Mouse (Mus musculus) limb, embryonic 10.5 days (tissue): ENCODE measurements around the gene Hand2. TPM values are rescaled to one million over a fixed set of nuclear protein-coding genes. Genes with fewer than 3 reads are reported as not detected.

Experiments used
- DNase-seq: peaks from one replicate; pipeline ENCODE4 v3.0.0-alpha.2; 2017; ENCODE audit warnings: low spot score
- H3K27ac ChIP-seq: fragments of 300-500 bp; sonication (generic); 2 replicates; pipeline ENCODE4 v1.5.1; 2016; ENCODE audit warnings: mild to moderate bottlenecking
- H3K27me3 ChIP-seq: fragments of 300-500 bp; sonication (generic); 2 replicates; pipeline ENCODE4 v1.6.1; 2016; ENCODE audit warnings: low read depth, mild to moderate bottlenecking; ENCODE audit not compliant: poor library complexity, severe bottlenecking
- H3K36me3 ChIP-seq: fragments of 300-500 bp; sonication (generic); 2 replicates; pipeline ENCODE4 v1.6.1; 2016; ENCODE audit warnings: mild to moderate bottlenecking, moderate library complexity
- H3K4me1 ChIP-seq: fragments of 300-500 bp; sonication (generic); 2 replicates; pipeline ENCODE4 v1.6.1; 2016
- H3K4me3 ChIP-seq: fragments of 300-500 bp; sonication (generic); 2 replicates; pipeline ENCODE4 v1.5.1; 2016; ENCODE audit warnings: mild to moderate bottlenecking, moderate library complexity
- H3K9me3 ChIP-seq: fragments of 300-500 bp; sonication (generic); replicated peaks from 2 replicates; pipeline ENCODE4 v1.6.1; 2016; ENCODE audit warnings: mild to moderate bottlenecking
- WGBS: fragments of 180-500 bp; shearing (Covaris S2); methylation state at CpG from one replicate; pipeline ENCODE4 v1.1.7; 2016; 5-methylcytosine and 5-hydroxymethylcytosine counted together
- polyA plus RNA-seq: library from polyadenylated mRNA; unstranded; fragments of >200 nt; fragmentation: Nextera tagmentation; extraction: Ambion mirVana; gene quantifications from 2 replicates; pipeline ENCODE4 v1.2.1, GENCODE M21; 2016

Hand2 gene
- polyA plus RNA-seq, 1 experiment from 2014 or later, result 9.8 TPM

DNA sequence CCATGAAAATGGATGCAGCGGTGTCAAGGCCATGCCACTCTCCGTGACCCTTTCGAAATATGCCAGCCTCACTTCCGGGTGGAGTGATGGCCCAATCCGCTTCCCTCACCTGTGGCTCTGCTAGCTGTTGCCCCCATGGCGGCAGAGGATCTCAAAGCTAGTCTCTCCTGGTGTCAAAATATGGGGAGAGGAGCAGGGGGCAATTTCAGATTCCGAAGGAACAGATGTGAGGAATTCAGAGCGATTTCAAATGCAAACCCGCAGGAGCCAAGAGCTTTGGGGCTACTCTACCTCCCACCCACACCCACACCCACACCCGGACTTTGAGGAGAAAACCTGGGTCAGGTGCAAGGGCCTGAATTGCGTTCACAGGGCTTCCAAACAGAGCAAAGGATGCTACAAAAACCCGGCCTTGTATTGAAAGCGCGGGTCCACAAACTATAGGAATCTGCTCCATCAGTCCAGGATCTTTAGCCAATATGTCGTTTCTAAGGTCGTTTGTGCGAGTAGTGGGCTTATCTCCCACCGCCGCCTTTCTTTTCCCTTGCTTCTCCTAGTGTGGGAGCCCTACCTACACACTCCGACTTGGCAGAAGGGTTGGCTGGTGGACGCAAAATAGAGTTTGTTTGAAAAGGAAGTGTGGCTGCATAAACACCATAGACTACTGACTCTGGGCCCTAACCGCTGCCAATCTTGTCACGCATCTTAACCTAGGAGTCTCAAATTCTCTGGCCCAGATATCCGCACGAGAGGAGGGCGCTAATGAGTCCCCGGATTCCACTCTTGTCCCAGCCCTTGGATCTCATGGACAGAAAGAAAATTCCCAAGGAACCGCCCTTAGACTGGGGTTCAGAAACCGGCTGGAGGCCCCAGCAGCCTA is 6.7 kb downstream of the Hand2 start:
- peak overlapping the region; percentile 99 for H3K27ac ChIP-seq
- peaks cover 89% of the 10 kb centered on the region for H3K27me3 ChIP-seq
- H3K4me3 ChIP-seq, result peak overlapping the region; percentile 89
- DNase-seq, result peak; percentile 57
- peaks cover 39% of the 10 kb centered on the region for H3K36me3 ChIP-seq
- H3K9me3 ChIP-seq, result no peaks in the 10 kb centered on the region
- peaks cover 71% of the 10 kb centered on the region for H3K4me1 ChIP-seq
- 4% methylated on average over 29 of the region's 29 CpGs for WGBS

DNA sequence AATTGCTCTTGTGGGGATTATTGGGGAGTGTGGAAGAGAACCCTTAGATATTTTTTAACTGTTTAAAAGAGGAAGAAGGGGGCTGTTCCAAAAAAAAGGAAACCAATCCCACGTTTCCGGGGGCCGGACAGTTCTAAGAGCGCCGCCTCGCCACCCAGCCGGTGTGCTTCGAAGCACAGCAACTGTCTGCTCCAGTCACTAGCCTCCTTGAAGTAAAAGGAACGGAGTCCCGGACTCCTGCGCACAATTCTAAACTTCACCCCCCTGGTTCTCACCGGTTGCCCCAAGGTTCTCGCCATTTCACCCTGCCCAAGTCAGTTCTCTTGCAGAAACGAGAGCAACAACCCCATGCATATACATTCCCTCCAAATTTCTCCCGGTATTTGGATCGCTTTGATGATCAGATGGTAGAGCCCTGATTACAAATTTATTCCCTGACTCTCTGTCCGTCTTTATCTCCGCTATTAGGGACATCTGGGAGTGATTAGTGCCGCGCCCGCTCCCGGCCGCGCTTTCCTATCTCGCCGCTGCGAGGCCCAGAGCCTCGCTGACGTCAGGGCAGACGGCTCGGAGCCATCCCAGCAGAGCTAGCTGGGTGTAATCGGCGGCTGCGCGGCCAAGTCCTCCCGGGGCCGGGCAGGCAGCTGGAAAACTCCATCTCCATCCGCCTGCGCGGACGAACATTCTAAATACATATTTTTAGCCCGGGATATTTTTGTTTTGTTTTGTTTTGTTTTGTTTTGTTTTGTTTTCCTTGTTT is 7.6 kb downstream of the Hand2 start:
- WGBS, result under 1% methylated on average over 42 of the region's 42 CpGs
- peak overlapping the region; percentile 99 for H3K27ac ChIP-seq
- peak overlapping the region; percentile 89 for H3K4me3 ChIP-seq
- peaks cover 79% of the 10 kb centered on the region for H3K4me1 ChIP-seq
- peaks cover 92% of the 10 kb centered on the region for H3K27me3 ChIP-seq
- no peaks in the 10 kb centered on the region for H3K9me3 ChIP-seq
- peak; percentile 81 for DNase-seq
- peaks cover 36% of the 10 kb centered on the region for H3K36me3 ChIP-seq

DNA sequence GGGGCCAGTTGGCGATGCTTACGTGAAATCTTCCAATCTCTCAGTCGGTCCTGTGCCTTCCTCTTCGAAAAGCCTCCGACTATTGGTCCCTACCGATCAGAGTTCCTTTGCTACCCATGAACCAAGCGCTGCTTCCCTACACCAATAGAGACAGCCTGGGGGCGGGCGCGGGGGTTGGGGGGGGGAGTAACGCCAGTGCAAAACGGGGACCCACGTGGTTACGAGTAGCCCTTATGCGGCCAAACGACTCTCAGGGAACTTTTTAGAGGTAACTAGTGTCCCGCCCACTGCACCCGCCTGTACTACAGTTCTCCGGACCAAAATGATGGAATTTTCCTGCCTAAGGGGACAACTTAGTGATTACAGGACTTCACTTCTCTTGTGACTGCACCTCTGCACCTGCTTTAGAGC is 8.2 kb downstream of the Hand2 start:
- Histone ChIP-seq H3K27ac (peak overlapping the region; percentile 99), H3K9me3 (no peaks in the 10 kb centered on the region), H3K4me1 (peaks cover 81% of the 10 kb centered on the region), H3K27me3 (peaks cover 86% of the 10 kb centered on the region), H3K36me3 (peaks cover 31% of the 10 kb centered on the region), H3K4me3 (peak overlapping the region; percentile 89)
- WGBS, result under 1% methylated on average over 19 of the region's 19 CpGs
- peak; percentile 79 for DNase-seq

DNA sequence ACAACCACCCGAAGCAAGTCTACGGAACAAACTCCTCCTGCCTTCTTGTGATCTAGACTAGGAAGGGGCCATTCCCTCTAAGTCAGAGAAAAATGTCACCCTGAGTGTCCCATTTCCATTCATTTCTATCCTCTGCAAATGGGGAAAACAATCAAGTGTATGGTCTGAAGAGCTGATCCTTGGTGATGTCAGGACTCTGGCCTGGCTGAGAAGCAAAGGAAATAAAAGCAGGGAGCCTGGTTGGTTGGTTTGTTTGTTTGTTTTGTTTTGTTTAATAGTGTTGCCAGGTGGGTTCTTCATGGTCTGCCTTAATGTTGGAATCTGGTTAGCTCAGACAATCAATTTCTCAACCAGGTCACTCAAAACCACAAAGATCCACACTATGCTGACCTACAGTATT is 9.3 kb downstream of the Hand2 start:
- H3K4me3 ChIP-seq, result no peak overlapping the region
- H3K9me3 ChIP-seq, result no peaks in the 10 kb centered on the region
- H3K27me3 ChIP-seq, result peaks cover 85% of the 10 kb centered on the region
- H3K27ac ChIP-seq, result no peak overlapping the region
- peaks cover 23% of the 10 kb centered on the region for H3K36me3 ChIP-seq
- peak; percentile 28 for DNase-seq
- WGBS, result 24% methylated on average over 2 of the region's 2 CpGs
- H3K4me1 ChIP-seq, result peaks cover 91% of the 10 kb centered on the region

DNA sequence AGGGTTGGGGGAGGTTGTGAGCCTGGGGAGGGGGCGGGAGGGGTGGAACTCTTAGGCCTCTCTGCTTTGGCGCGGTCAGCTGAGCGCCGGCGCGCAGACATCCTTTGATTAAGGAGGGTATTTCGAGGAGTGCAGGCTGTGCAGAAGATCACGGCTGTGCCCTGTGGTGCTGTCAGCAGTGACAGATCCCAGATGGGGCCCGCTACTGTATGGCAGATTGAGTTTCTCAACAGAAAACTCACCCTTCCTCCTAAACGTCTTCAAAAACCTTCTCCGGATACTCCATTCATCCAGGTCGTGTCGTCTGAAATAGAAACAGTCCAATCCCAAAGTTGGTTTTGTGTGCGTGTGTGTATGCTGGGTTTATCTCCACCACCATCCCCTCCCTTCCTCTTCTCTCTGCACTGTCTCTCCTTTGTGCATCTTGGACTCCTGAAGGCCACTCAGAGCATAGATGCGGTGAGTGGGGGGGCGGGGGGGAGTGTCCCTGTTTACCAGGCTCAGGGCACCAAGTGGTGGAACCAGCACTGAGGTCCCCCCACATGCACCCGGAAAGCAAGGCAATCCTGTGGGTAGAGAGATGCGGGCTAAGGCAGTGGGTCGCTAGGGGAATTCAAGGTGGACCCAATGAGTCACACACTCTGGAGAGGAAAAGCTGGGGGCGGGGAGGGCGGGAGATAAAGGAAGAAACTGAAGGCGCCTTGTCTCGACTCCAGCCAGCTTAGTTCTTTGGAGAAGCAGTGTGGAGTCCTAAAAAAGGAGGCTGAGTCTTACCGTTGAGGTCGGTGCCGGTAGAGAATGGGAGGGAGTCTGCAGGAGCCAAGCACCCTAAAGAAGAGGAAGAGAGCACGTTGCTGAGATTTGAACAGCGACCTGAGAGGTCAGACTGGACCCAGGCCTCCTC is 11.2 kb downstream of the Hand2 start:
- Histone ChIP-seq H3K36me3 (peaks cover 6% of the 10 kb centered on the region; the same call in 1 of the 2 replicates), H3K4me1 (peaks cover 89% of the 10 kb centered on the region), H3K27ac (peak overlapping the region; percentile 90), H3K4me3 (peak overlapping the region; percentile 49), H3K9me3 (no peaks in the 10 kb centered on the region), H3K27me3 (peaks cover 85% of the 10 kb centered on the region)
- under 1% methylated on average over 29 of the region's 29 CpGs for WGBS
- DNase-seq, result peak; percentile 63

DNA sequence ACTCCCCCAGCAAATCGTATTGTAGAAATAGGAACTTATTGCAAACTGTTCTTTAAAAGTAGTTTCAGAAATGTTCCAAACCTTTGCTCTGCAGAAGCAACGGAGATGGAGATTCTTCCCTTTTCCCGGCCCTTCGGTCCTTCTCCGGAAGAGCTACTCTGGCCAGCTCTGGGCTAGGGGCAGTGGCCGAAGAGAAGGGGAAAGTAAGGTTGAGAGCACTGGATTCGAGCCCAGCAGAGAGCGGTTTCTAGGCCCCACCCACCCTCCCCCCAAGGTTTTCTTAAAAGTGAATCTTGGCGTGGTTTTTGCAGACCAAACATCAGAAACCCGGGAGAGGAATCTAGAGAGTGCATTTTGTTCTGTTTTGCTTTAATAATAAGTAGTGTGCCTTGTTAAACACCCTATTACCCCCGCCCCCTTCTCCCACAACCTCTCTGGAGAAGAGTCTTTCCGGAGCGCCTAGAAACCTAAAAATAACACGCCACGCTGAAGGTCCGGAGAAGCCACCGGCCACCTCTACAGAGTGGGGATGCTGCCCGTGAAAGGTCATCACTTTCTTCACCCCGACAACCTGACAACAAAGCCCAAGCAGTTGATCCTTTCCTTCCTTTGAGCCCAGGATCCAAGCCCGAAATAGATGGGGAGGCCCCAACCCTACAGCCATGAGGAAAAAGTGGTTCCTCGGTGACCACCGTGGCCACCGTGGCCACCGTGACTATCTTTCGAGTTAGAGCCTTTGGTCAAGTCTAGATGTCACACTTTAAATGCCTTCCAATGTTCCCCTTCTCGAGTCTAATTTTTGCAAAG is 12.1 kb downstream of the Hand2 start:
- peak overlapping the region; percentile 90 for H3K27ac ChIP-seq
- no peaks in the 10 kb centered on the region for H3K9me3 ChIP-seq
- under 1% methylated on average over 26 of the region's 26 CpGs for whole genome bisulfite sequencing
- peak overlapping the region; percentile 49 for H3K4me3 ChIP-seq
- H3K27me3 ChIP-seq, result peaks cover 85% of the 10 kb centered on the region
- H3K36me3 ChIP-seq, result no peaks in the 10 kb centered on the region
- peak; percentile 57 for DNase-seq
- H3K4me1 ChIP-seq, result peaks cover 84% of the 10 kb centered on the region

DNA sequence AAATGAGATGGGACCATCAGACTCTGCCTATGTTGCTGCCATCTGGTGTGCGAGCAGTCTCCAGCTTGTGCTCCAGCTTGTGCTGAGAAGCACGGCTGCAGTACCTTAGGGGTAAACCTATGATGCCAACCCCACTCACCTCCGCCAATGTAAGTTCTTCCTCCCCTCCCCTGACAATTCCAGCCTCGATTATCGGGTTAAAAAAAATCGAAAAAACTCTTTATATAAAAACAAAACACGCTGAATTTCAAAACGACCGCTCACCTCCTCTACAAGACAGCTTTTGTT is 12.6 kb downstream of the Hand2 start:
- peaks cover 85% of the 10 kb centered on the region for H3K27me3 ChIP-seq
- peaks cover 80% of the 10 kb centered on the region for H3K4me1 ChIP-seq
- peak overlapping the region; percentile 49 for H3K4me3 ChIP-seq
- H3K27ac ChIP-seq, result peak overlapping the region; percentile 90
- H3K36me3 ChIP-seq, result no peaks in the 10 kb centered on the region
- DNase-seq, result no peak
- H3K9me3 ChIP-seq, result no peaks in the 10 kb centered on the region
- WGBS, result under 1% methylated on average over 9 of the region's 9 CpGs

DNA sequence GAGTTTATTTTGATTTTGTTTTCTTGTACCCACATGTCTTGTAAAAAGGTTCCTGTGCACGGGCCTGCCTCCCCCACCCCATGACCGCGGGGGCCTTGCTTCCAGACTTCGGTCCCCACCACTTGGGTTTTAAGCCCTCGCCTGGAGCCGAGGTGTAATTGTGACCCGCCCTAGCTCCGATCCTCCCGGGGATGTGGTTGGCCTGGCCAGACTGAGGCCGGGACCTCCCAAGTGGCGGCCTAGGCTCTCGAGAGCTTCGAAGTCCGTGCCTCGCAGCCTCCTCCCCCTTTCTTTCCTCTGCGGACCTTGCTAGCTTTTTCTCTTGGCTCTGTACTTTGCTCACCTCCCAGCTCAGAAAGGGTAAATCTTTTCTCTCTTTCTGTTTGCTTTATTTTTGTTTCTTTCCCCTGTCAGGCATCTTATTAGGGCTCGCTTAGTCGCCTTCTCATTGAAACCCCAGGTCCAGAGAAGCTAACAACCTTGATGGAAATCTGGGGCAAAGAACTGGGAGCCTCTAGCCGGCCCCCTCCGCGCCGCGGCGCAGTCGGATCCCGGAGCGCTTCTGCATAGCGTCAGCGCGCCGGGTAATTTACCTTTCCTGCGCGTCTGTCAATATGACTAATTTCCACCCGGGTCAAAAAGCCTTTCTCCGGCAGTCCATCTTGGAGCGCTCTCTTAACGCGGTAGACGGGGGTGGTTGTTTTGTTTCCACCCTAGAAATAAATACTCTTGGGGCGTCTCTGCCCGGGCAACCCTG is 13.2 kb downstream of the Hand2 start:
- H3K36me3 ChIP-seq, result no peaks in the 10 kb centered on the region
- H3K27ac ChIP-seq, result peak overlapping the region; percentile 90
- H3K4me1 ChIP-seq, result peaks cover 80% of the 10 kb centered on the region
- H3K9me3 ChIP-seq, result no peaks in the 10 kb centered on the region
- peak overlapping the region; percentile 49 for H3K4me3 ChIP-seq
- DNase-seq, result peak; percentile 83
- WGBS, result under 1% methylated on average over 41 of the region's 41 CpGs
- H3K27me3 ChIP-seq, result peaks cover 86% of the 10 kb centered on the region

DNA sequence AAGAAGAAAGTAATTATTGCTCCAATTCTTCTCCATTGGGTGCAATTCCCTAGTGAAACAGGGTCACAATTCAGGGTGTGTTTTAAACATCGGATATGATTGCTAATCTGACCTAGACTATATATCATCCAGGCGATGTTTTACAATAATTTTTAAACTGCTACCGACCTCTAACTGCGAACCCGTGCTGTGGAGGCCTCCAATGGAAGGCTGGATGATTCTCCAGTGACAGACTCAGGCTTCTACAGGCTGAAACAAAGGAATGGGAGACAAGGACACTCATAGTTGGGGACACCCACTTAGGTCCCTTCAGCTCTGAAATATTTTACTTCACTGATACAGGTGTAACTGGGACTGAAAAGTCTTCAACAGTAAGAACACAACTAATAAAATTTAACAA is 13.9 kb downstream of the Hand2 start:
- Histone ChIP-seq H3K4me3 (peak overlapping the region; percentile 49), H3K36me3 (no peaks in the 10 kb centered on the region), H3K27ac (peak overlapping the region; percentile 90), H3K4me1 (peaks cover 81% of the 10 kb centered on the region), H3K9me3 (no peaks in the 10 kb centered on the region), H3K27me3 (peaks cover 86% of the 10 kb centered on the region)
- DNase-seq, result peak; percentile 33
- WGBS, result 1% methylated on average over 5 of the region's 5 CpGs

DNA sequence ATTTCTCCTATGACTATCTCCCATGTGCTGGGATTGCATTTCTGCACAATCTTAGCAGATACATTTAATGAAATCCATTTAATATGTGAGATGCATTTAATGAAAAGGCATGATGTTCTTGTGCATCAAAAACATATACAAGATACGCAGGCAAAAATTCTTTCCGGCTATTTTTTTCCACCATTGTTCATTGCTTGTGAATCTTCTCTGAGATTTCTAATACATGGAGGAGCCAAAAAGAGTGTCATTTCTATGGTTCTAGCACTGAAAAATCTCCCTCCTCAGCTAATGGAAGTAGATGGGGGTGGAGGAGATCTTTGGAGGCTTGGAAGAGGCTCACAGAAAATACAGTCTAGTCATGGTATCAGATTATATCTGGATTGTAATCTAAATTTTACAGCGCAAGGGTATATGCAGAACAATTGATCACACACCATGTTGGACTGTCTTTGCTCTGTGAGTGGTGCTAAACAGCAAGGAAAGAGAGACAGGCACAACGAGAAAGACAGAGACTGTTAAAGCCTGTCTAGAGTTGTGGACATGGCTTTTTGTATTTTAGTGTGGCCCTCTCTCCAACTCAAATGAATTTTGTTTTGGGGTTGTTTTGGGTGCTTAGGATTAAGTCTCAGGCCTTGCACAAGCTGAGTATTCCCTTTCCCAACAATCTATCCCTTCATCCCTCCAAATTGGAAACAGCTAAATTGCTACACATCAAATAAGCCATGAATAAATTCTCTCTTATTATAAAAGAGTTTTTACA is 16.7 kb downstream of the Hand2 start:
- H3K9me3 ChIP-seq, result no peaks in the 10 kb centered on the region
- peaks cover 89% of the 10 kb centered on the region for H3K4me1 ChIP-seq
- H3K27me3 ChIP-seq, result peaks cover 86% of the 10 kb centered on the region
- H3K27ac ChIP-seq, result no peak overlapping the region
- no peaks in the 10 kb centered on the region for H3K36me3 ChIP-seq
- peak; percentile 21 for DNase-seq
- H3K4me3 ChIP-seq, result no peak overlapping the region
- 41% methylated on average over 4 of the region's 4 CpGs for WGBS
